Mouse (Mus musculus) heart, embryonic 14.5 days (tissue): Measurements from ENCODE around the gene Mrfap1. TPM values are rescaled to one million over a fixed set of nuclear protein-coding genes. Genes with fewer than 3 reads are reported as not detected.

Experiments used
- ATAC-seq: fragments of 200-750 bp; cut with Nextera tagmentation; 2 replicates; pipeline ENCODE4 v1.8.0; 2017; ENCODE audit warnings: low read depth, moderate TSS enrichment; ENCODE audit not compliant: insufficient number of reproducible peaks, insufficient read depth, low FRiP score
- H3K27ac ChIP-seq, 2 experiments: fragments of 200-500 bp in 1 of 2; fragments of 300-500 bp in 1 of 2; sonication (generic) in 1 of 2; replicated peaks in 1 of 2; 2 replicates each; pipeline ENCODE4 v1.5.1; 2012 to 2014; ENCODE audit warnings: low read depth in 2 of 2, low read length in 2 of 2, control low read depth in 1 of 2, mild to moderate bottlenecking in 1 of 2, mixed read lengths in 1 of 2; ENCODE audit not compliant: control insufficient read depth in 1 of 2, insufficient read depth in 1 of 2
- H3K27me3 ChIP-seq: fragments of 300-500 bp; sonication (generic); 2 replicates; pipeline ENCODE4 v1.6.1; 2014; ENCODE audit warnings: mild to moderate bottlenecking, low read length, control low read depth; ENCODE audit not compliant: control insufficient read depth, insufficient read depth
- H3K36me3 ChIP-seq: fragments of 300-500 bp; sonication (generic); 2 replicates; pipeline ENCODE4 v1.6.1; 2014; ENCODE audit warnings: mild to moderate bottlenecking, control low read depth, low read length, mixed read lengths; ENCODE audit not compliant: control insufficient read depth, insufficient read depth
- H3K4me1 ChIP-seq, 2 experiments: fragments of 200-500 bp in 1 of 2; fragments of 300-500 bp in 1 of 2; sonication (generic) in 1 of 2; 2 replicates each; pipeline ENCODE4 v1.6.1; 2012 to 2014; ENCODE audit warnings: low read length in 2 of 2, control low read depth in 1 of 2, mixed read lengths in 1 of 2; ENCODE audit not compliant: control insufficient read depth in 2 of 2, insufficient read depth in 2 of 2
- H3K4me2 ChIP-seq: fragments of 300-500 bp; sonication (generic); 2 replicates; pipeline ENCODE4 v1.6.1; 2014; ENCODE audit warnings: mild to moderate bottlenecking, low read length
- H3K4me3 ChIP-seq, 2 experiments: fragments of 200-500 bp in 1 of 2; fragments of 300-500 bp in 1 of 2; sonication (generic) in 1 of 2; 2 replicates each; pipeline ENCODE4 v1.5.1; 2012 to 2014; ENCODE audit warnings: low read length in 2 of 2, mild to moderate bottlenecking in 2 of 2, control low read depth in 1 of 2, low read depth in 1 of 2, moderate library complexity in 1 of 2; ENCODE audit not compliant: control insufficient read depth in 1 of 2, insufficient read depth in 1 of 2
- H3K9ac ChIP-seq: fragments of 300-500 bp; sonication (generic); 2 replicates; pipeline ENCODE4 v1.6.1; 2014; ENCODE audit warnings: mild to moderate bottlenecking, low read length
- H3K9me3 ChIP-seq: fragments of 300-500 bp; sonication (generic); 2 replicates; pipeline ENCODE4 v1.6.1; 2016; ENCODE audit warnings: low read length, control low read depth; ENCODE audit not compliant: control insufficient read depth
- WGBS: fragments of 180-500 bp; shearing (Covaris S2); extraction: QIAGEN DNeasy Blood & Tissue Kit; methylation state at CpG from one replicate; pipeline ENCODE4 v1.1.7; 2014; 5-methylcytosine and 5-hydroxymethylcytosine counted together
- polyA plus RNA-seq: library from polyadenylated mRNA; unstranded; fragments of >200 nt; fragmentation: Nextera tagmentation; extraction: Ambion mirVana; gene quantifications from 2 replicates; pipeline ENCODE4 v1.2.1, GENCODE M21; 2014

Mrfap1 gene
- polyA plus RNA-seq, 1 experiment from 2014 or later = 410 TPM

GRCm38 (mm10) chr5:36829913-36830879 lies 33.6 kb upstream of the Mrfap1 start, which contains the start of gene Man2b2:
TSS of gene Man2b2 (minus strand) at chr5:36830653.
- peak within 1 kb of the TSS; percentile 95 for H3K4me2 ChIP-seq
- H3K9ac ChIP-seq = peak within 1 kb of the TSS; percentile 80
- ATAC-seq = peak; percentile 75
- H3K27ac ChIP-seq = peak within 1 kb of the TSS in 1 of 2 experiments; percentile 55; a peak in 2 of 4 replicates
- H3K27me3 ChIP-seq = no peaks in the 10 kb centered on the region
- peaks cover 8 to 15% of the 10 kb centered on the region in 2 experiments for H3K4me1 ChIP-seq
- no peaks in the 10 kb centered on the region for H3K9me3 ChIP-seq
- WGBS = 1% methylated on average over 46 of the region's 46 CpGs
- H3K4me3 ChIP-seq = peak within 1 kb of the TSS; percentile 69 to 70
- peaks cover 25% of the 10 kb centered on the region for H3K36me3 ChIP-seq

- Histone ChIP-seq H3K4me2 (no peak overlapping the region), H3K4me3 (no peak overlapping the region), H3K4me1 (peaks cover 8 to 15% of the 10 kb centered on the region in 2 experiments), H3K27ac (no peak overlapping the region), H3K9ac (no peak overlapping the region), H3K9me3 (no peaks in the 10 kb centered on the region), H3K27me3 (no peaks in the 10 kb centered on the region), H3K36me3 (peaks cover 26% of the 10 kb centered on the region)
- ATAC-seq = no peak
- 79% methylated on average over 4 of the region's 4 CpGs for WGBS
These were observed 32.5 kb upstream of the Mrfap1 start for GRCm38 (mm10) chr5:36829098-36829497.

- H3K36me3 ChIP-seq = peaks cover 65% of the 10 kb centered on the region
- H3K9ac ChIP-seq = no peak overlapping the region
- H3K27me3 ChIP-seq = no peaks in the 10 kb centered on the region
- no peak overlapping the region for H3K4me2 ChIP-seq
- H3K4me1 ChIP-seq = no peaks in the 10 kb centered on the region
- no peak overlapping the region for H3K4me3 ChIP-seq
- WGBS = 91% methylated on average over 4 of the region's 4 CpGs
- H3K27ac ChIP-seq = no peak overlapping the region
- no peaks in the 10 kb centered on the region for H3K9me3 ChIP-seq
- ATAC-seq = no peak
These were observed 26.3 kb upstream of the Mrfap1 start for GRCm38 (mm10) chr5:36822907-36823306.

- no peak overlapping the region for H3K4me3 ChIP-seq
- H3K4me1 ChIP-seq = no peaks in the 10 kb centered on the region
- no peak overlapping the region for H3K4me2 ChIP-seq
- no peaks in the 10 kb centered on the region for H3K27me3 ChIP-seq
- H3K9me3 ChIP-seq = no peaks in the 10 kb centered on the region
- WGBS = 43% methylated on average over 6 of the region's 6 CpGs
- no peak for ATAC-seq
- H3K9ac ChIP-seq = no peak overlapping the region
- H3K27ac ChIP-seq = no peak overlapping the region
- peaks cover 47% of the 10 kb centered on the region for H3K36me3 ChIP-seq
These were observed 23.6 kb upstream of the Mrfap1 start for GRCm38 (mm10) chr5:36820142-36820541.

GRCm38 (mm10) chr5:36819742-36820141 lies 23.2 kb upstream of the Mrfap1 start:
- WGBS = 86% methylated on average over 5 of the region's 5 CpGs
- no peak for ATAC-seq
- Histone ChIP-seq H3K4me3 (no peak overlapping the region), H3K27me3 (no peaks in the 10 kb centered on the region), H3K36me3 (peaks cover 47% of the 10 kb centered on the region), H3K9me3 (no peaks in the 10 kb centered on the region), H3K9ac (no peak overlapping the region), H3K4me1 (no peaks in the 10 kb centered on the region), H3K4me2 (no peak overlapping the region), H3K27ac (no peak overlapping the region)

GRCm38 (mm10) chr5:36817738-36818137 lies 21.2 kb upstream of the Mrfap1 start:
- H3K9me3 ChIP-seq = no peaks in the 10 kb centered on the region

GRCm38 (mm10) chr5:36814554-36814953 lies 18.0 kb upstream of the Mrfap1 start:
- whole genome bisulfite sequencing = 76% methylated on average over 6 of the region's 6 CpGs
- Histone ChIP-seq H3K27me3 (no peaks in the 10 kb centered on the region), H3K4me2 (no peak overlapping the region), H3K27ac (no peak overlapping the region), H3K4me1 (no peaks in the 10 kb centered on the region), H3K4me3 (no peak overlapping the region), H3K36me3 (peaks cover 23% of the 10 kb centered on the region), H3K9ac (no peak overlapping the region), H3K9me3 (no peaks in the 10 kb centered on the region)
- no peak for ATAC-seq

More at GRCm38 (mm10) chr5:36817738-36818137, 21.2 kb upstream of the Mrfap1 start:
- no peak for ATAC-seq
- no peak overlapping the region for H3K4me3 ChIP-seq
- no peaks in the 10 kb centered on the region for H3K27me3 ChIP-seq
- WGBS = 70% methylated on average over 3 of the region's 3 CpGs
- H3K36me3 ChIP-seq = peaks cover 33% of the 10 kb centered on the region
- no peak overlapping the region for H3K4me2 ChIP-seq
- no peaks in the 10 kb centered on the region for H3K4me1 ChIP-seq
- H3K27ac ChIP-seq = no peak overlapping the region
- H3K9ac ChIP-seq = no peak overlapping the region
